Mouse (Mus musculus) lung, postnatal 0 days (tissue): ENCODE results near the gene Washc4.

Experiments used
- CTCF ChIP-seq: IDR thresholded peaks from 2 replicates; pipeline ENCODE4 v1.5.1; 2016; ENCODE audit warnings: antibody characterized with exemption, mild to moderate bottlenecking
- EP300 ChIP-seq: IDR thresholded peaks from 2 replicates; pipeline ENCODE4 v1.6.1; 2016; ENCODE audit warnings: antibody characterized with exemption, mild to moderate bottlenecking, control low read depth

DNA sequence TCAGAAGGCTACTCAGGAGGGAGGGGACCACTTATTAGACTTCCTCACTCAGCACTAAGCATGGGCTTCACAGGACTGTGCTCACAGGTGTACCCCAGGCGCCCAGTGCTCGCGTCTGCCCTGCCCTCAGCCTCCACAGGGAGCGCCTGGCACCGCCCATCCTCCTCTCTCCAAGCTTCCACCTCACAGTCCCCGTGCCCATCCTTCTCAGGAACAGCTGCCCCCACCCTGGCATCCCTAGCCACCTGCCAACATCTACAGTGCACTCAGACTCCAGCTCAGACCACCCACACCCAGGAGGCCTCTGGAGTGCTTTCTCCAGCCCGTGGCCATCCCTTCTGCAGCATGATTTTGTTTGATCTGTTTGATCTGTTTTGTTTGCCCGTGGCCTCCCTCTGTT is 80.5 kb downstream of the Washc4 start:
- TF ChIP-seq EP300 (no peak), CTCF (peak; percentile 32)
